Mouse (Mus musculus): ENCODE measurements at regions not wholly inside any gene's neighbourhood (a gene's known extent, or its start where the extent isn't known, plus 50 kb on each side); places are given as distances from the start of the nearest gene placed in this dataset.

GRCm38 (mm10) chr10:98837289-98838181, 76.7 kb upstream of the Atp2b1 start:
- peak; percentile 33; the same call in 1 of the 2 replicates for ATAC-seq (ENCODE audit: low FRiP score, low read depth)
- Histone ChIP-seq H3K27ac (no peak overlapping the region), H3K4me1 (no peaks in the 10 kb centered on the region), H3K9me3 (peaks cover under 1% of the 10 kb centered on the region; the same call in 1 of the 2 replicates), H3K4me3 (no peak overlapping the region), H3K27me3 (replicated peaks) (no peaks in the 10 kb centered on the region), H3K9ac (no peak overlapping the region), H3K36me3 (no peaks in the 10 kb centered on the region), H3K4me2 (replicated peaks) (no peak overlapping the region)
- WGBS = 57% methylated on average over 16 of the region's 16 CpGs

DNA sequence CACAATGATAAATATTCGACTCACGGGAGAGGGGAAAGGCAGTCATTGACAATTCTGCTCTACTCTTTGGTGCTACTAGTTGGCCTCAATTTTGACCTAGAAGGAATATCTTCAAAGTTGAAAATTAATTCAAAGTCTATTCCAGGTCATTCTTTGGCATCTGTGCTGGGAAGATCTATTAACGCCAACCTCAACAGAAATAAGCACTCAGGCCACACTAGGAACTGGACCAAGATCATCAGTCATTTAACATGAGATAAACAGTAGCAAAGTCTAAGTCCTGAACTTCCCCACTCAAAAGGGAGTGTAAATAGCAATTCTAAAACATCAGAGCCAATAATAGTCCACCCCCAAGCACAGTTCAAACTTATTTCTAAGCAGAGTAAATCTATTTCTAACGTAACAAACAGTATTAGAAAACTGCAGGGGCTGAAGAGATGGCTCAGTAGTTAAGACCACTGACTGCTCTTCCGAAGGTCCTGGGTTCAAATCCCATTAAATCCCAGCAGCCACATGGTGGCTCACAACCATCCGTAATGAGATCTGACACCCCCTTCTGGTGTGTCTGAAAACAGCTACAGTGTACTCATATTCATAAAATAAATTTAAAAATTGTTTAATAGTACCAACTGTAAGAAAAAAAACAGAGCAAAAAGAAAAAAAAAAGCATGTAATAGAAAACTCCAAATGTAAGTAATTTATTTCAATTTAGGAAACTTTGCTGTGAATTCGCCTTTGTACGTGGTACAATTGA, 75.1 kb upstream of the Atp2b1 start:
- Histone ChIP-seq H3K9ac (no peak overlapping the region), H3K4me2 (replicated peaks) (no peak overlapping the region), H3K27me3 (replicated peaks) (no peaks in the 10 kb centered on the region), H3K4me1 (no peaks in the 10 kb centered on the region), H3K4me3 (no peak overlapping the region), H3K27ac (no peak overlapping the region), H3K36me3 (no peaks in the 10 kb centered on the region), H3K9me3 (peaks cover 15% of the 10 kb centered on the region; the same call in 1 of the 2 replicates)
- no peak for ATAC-seq (ENCODE audit: low FRiP score, low read depth)
- WGBS = 94% methylated on average over 8 of the region's 8 CpGs

DNA sequence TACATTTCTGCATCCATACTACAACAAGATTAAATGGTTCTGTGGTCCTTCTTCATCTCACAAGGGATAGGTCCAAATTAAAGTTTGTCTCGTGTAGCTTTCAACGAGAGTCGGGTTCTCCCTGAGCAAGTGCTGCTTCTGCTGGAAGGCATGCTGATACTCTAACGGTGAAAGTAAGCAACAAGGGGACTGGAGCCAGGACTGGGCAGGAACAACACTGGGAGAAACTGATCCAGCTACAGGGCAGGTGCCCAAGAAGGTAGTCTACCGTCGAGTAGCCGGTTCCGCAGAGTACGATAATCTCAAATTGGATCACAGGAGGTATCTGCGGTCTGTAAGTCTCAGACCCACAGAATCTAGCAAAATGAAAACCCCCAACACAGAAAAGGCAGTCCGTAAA, 74.2 kb upstream of the Atp2b1 start:
- no peak overlapping the region for H3K9ac ChIP-seq
- ATAC-seq (ENCODE audit: low FRiP score, low read depth) = no peak
- H3K27ac ChIP-seq = no peak overlapping the region
- H3K4me1 ChIP-seq = no peaks in the 10 kb centered on the region
- H3K9me3 ChIP-seq = peaks cover 20% of the 10 kb centered on the region; the same call in 1 of the 2 replicates
- no peak overlapping the region for H3K4me2 ChIP-seq (replicated peaks)
- no peaks in the 10 kb centered on the region for H3K36me3 ChIP-seq
- no peaks in the 10 kb centered on the region for H3K27me3 ChIP-seq (replicated peaks)
- no peak overlapping the region for H3K4me3 ChIP-seq
- WGBS = 95% methylated on average over 11 of the region's 11 CpGs

DNA sequence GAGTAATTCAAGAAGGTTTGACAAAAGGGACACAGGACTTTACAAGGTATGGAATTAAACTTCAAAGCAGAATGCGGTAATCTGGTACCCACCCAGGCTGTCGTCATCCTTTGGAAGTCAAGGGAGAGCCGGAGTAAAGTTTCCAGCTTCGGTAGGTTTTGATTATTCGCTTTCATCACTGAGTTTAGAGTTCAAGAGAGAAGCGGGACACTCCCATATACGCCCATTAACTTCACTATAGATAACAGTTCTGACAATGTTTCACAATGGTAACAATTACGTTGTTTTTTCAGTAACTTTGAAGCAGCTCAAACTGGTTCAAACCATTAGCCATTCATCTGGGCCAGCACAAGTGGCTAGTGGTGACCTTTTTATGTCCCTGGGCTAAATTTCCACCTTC, 73.8 kb upstream of the Atp2b1 start:
- Histone ChIP-seq H3K9ac (no peak overlapping the region), H3K4me2 (replicated peaks) (no peak overlapping the region), H3K36me3 (no peaks in the 10 kb centered on the region), H3K4me3 (no peak overlapping the region), H3K27me3 (replicated peaks) (no peaks in the 10 kb centered on the region), H3K27ac (no peak overlapping the region), H3K4me1 (no peaks in the 10 kb centered on the region), H3K9me3 (peaks cover 20% of the 10 kb centered on the region; the same call in 1 of the 2 replicates)
- WGBS = 84% methylated on average over 8 of the region's 8 CpGs
- ATAC-seq (ENCODE audit: low FRiP score, low read depth) = no peak

GRCm38 (mm10) chr10:98840957-98841831, 73.0 kb upstream of the Atp2b1 start:
- H3K4me1 ChIP-seq = no peaks in the 10 kb centered on the region
- no peak overlapping the region for H3K4me2 ChIP-seq (replicated peaks)
- no peak overlapping the region for H3K27ac ChIP-seq
- 88% methylated on average over 13 of the region's 13 CpGs for WGBS
- no peak for ATAC-seq (ENCODE audit: low FRiP score, low read depth)
- H3K36me3 ChIP-seq = no peaks in the 10 kb centered on the region
- H3K9me3 ChIP-seq = peaks cover 20% of the 10 kb centered on the region; the same call in 1 of the 2 replicates
- no peak overlapping the region for H3K4me3 ChIP-seq
- H3K27me3 ChIP-seq (replicated peaks) = no peaks in the 10 kb centered on the region
- H3K9ac ChIP-seq = no peak overlapping the region

GRCm38 (mm10) chr10:98841860-98842259, 72.3 kb upstream of the Atp2b1 start:
- Histone ChIP-seq H3K4me1 (no peaks in the 10 kb centered on the region), H3K27ac (no peak overlapping the region), H3K4me3 (no peak overlapping the region), H3K9me3 (peaks cover 20% of the 10 kb centered on the region; the same call in 1 of the 2 replicates), H3K36me3 (no peaks in the 10 kb centered on the region), H3K4me2 (replicated peaks) (no peak overlapping the region), H3K9ac (no peak overlapping the region), H3K27me3 (replicated peaks) (no peaks in the 10 kb centered on the region)
- 86% methylated on average over 3 of the region's 3 CpGs for WGBS
- no peak for ATAC-seq (ENCODE audit: low FRiP score, low read depth)

- ATAC-seq (ENCODE audit: low FRiP score, low read depth) = no peak
- H3K27me3 ChIP-seq (replicated peaks) = no peaks in the 10 kb centered on the region
- no peak overlapping the region for H3K9ac ChIP-seq
- H3K4me2 ChIP-seq (replicated peaks) = no peak overlapping the region
- no peak overlapping the region for H3K4me3 ChIP-seq
- H3K9me3 ChIP-seq = peaks cover 20% of the 10 kb centered on the region; the same call in 1 of the 2 replicates
- no peak overlapping the region for H3K27ac ChIP-seq
- no peaks in the 10 kb centered on the region for H3K36me3 ChIP-seq
- WGBS = 90% methylated on average over 1 of the region's 1 CpGs
- H3K4me1 ChIP-seq = no peaks in the 10 kb centered on the region
Observed at GRCm38 (mm10) chr10:98842721-98843120, 71.5 kb upstream of the Atp2b1 start.

GRCm38 (mm10) chr10:98849851-98850250, 64.4 kb upstream of the Atp2b1 start:
- H3K4me2 ChIP-seq (replicated peaks) = no peak overlapping the region
- no peak overlapping the region for H3K4me3 ChIP-seq
- H3K9me3 ChIP-seq = no peaks in the 10 kb centered on the region
- H3K9ac ChIP-seq = no peak overlapping the region
- no peaks in the 10 kb centered on the region for H3K4me1 ChIP-seq
- ATAC-seq (ENCODE audit: low FRiP score, low read depth) = no peak
- no peak overlapping the region for H3K27ac ChIP-seq
- no peaks in the 10 kb centered on the region for H3K36me3 ChIP-seq
- WGBS = 90% methylated on average over 3 of the region's 3 CpGs
- H3K27me3 ChIP-seq (replicated peaks) = no peaks in the 10 kb centered on the region

GRCm38 (mm10) chr10:98857395-98857794, 56.8 kb upstream of the Atp2b1 start:
- Histone ChIP-seq H3K9ac (no peak overlapping the region), H3K9me3 (no peaks in the 10 kb centered on the region), H3K4me2 (replicated peaks) (no peak overlapping the region), H3K4me1 (no peaks in the 10 kb centered on the region), H3K27ac (no peak overlapping the region), H3K27me3 (replicated peaks) (no peaks in the 10 kb centered on the region), H3K4me3 (no peak overlapping the region), H3K36me3 (no peaks in the 10 kb centered on the region)
- ATAC-seq (ENCODE audit: low FRiP score, low read depth) = no peak
- 62% methylated on average over 3 of the region's 3 CpGs for WGBS

DNA sequence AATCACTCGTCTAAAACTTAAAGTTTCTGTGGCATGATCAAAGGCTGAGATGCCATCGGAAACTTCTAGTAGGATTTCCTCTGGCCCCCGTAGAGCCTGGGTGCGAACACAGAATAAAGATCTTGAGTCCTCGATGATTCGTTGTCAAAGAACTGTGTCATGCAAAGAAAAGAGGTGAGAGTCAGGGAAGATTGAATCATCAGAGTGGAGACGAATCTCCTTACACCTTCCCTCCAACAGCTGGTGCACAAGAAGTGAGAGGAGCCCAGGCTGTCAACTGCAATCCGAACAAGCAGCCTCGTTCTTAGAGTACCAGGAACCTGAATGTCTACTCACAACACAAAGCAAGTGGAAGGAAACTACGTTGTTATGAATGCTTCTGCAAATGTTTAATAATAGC, 52.7 kb upstream of the Atp2b1 start:
- ATAC-seq (ENCODE audit: low FRiP score, low read depth) = no peak
- WGBS = 89% methylated on average over 10 of the region's 10 CpGs
- Histone ChIP-seq H3K36me3 (no peaks in the 10 kb centered on the region), H3K27me3 (replicated peaks) (no peaks in the 10 kb centered on the region), H3K27ac (no peak overlapping the region), H3K4me1 (no peaks in the 10 kb centered on the region), H3K9ac (no peak overlapping the region), H3K4me3 (no peak overlapping the region), H3K9me3 (no peaks in the 10 kb centered on the region), H3K4me2 (replicated peaks) (no peak overlapping the region)

DNA sequence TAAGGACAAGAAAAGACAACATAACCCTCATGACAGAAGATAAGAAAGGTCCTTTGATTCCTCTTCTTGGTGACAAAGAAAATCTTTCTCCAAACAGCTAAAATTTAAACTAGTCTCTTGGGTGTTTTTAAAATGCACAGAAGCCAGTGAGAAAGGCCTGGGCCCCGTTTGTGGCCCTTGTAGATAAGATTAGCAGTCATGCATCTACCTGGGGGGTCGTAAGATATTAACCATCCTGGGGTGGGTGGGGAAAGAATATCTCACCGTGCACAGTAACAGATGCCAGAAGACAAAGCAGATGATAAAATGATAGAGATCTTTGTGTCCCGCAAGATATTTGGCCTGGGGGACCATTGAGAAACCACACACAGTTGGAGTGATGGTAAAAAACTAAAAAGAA, 51.5 kb upstream of the Atp2b1 start:
- Histone ChIP-seq H3K4me1 (no peaks in the 10 kb centered on the region), H3K4me3 (no peak overlapping the region), H3K36me3 (no peaks in the 10 kb centered on the region), H3K4me2 (replicated peaks) (no peak overlapping the region), H3K27me3 (replicated peaks) (no peaks in the 10 kb centered on the region), H3K9me3 (no peaks in the 10 kb centered on the region), H3K27ac (no peak overlapping the region), H3K9ac (no peak overlapping the region)
- 84% methylated on average over 4 of the region's 4 CpGs for WGBS
- ATAC-seq (ENCODE audit: low FRiP score, low read depth) = no peak

GRCm38 (mm10) chr10:98864384-98864783, 49.8 kb upstream of the Atp2b1 start:
- no peaks in the 10 kb centered on the region for H3K4me1 ChIP-seq
- H3K4me3 ChIP-seq = no peak overlapping the region
- no peak overlapping the region for H3K27ac ChIP-seq
- no peaks in the 10 kb centered on the region for H3K9me3 ChIP-seq
- no peak overlapping the region for H3K4me2 ChIP-seq (replicated peaks)
- no peaks in the 10 kb centered on the region for H3K27me3 ChIP-seq (replicated peaks)
- H3K9ac ChIP-seq = no peak overlapping the region
- 88% methylated on average over 5 of the region's 5 CpGs for WGBS
- no peaks in the 10 kb centered on the region for H3K36me3 ChIP-seq
- ATAC-seq (ENCODE audit: low FRiP score, low read depth) = no peak
